Mouse (Mus musculus): ENCODE data around the gene Tubgcp5.
A peak's percentile ranks its signal among the peaks of the same experiment; 100 is the strongest.

GRCm38 (mm10) chr7:55857729-55858128 lies 63.8 kb downstream of the Tubgcp5 start:
- TF ChIP-seq CHD2 (IDR thresholded peaks at IDR 0.05; ENCODE audit: low read length): no peak
- TF ChIP-seq CTCF (conservative IDR thresholded peaks at IDR 0.05 in 1 of 2, IDR thresholded peaks at IDR 0.05 in 1 of 2; ENCODE audit: low read depth in 2 of 2, low read length in 2 of 2): no peak
- TF ChIP-seq ZNF384 (IDR thresholded peaks at IDR 0.05; ENCODE audit: low read depth, low read length): no peak
- TF ChIP-seq POLR2A (IDR thresholded peaks at IDR 0.05; ENCODE audit: low read depth, low read length): no peak
- TF ChIP-seq BHLHE40 (IDR thresholded peaks at IDR 0.05; ENCODE audit: low read depth, low read length): no peak
- TF ChIP-seq EP300 (IDR thresholded peaks at IDR 0.05; ENCODE audit: low read length): peak; percentile 45; the same call in 1 of the 2 replicates
- no peak for TF ChIP-seq GABPA (IDR thresholded peaks at IDR 0.05; ENCODE audit: insufficient replicate concordance, low read depth, low read length)
- TF ChIP-seq SIN3A (IDR thresholded peaks at IDR 0.05; ENCODE audit: low read length): no peak
- no peak for TF ChIP-seq KAT2A (IDR thresholded peaks at IDR 0.05; ENCODE audit: insufficient replicate concordance, low read length)
- TF ChIP-seq POLR2AphosphoS2 (IDR thresholded peaks at IDR 0.05; ENCODE audit: low read depth, low read length): no peak
- TF ChIP-seq MYC (IDR thresholded peaks at IDR 0.05; ENCODE audit: low read depth, low read length): no peak
- no peak for TF ChIP-seq ZMIZ1 (IDR thresholded peaks at IDR 0.05; ENCODE audit: low read depth, low read length)
- TF ChIP-seq ZKSCAN1 (IDR thresholded peaks at IDR 0.05; ENCODE audit: borderline replicate concordance, low read depth, low read length): no peak

Measured in CH12.LX (cell line).